Mouse (Mus musculus) kidney, postnatal 4 days (tissue): ENCODE results near the gene Grsf1.

Experiments
- DNase-seq, 2 experiments: peaks; one replicate each; pipeline ENCODE4 v3.0.0; 2021; ENCODE audit warnings: mixed read lengths in 2 of 2

The Grsf1 gene

DNA sequence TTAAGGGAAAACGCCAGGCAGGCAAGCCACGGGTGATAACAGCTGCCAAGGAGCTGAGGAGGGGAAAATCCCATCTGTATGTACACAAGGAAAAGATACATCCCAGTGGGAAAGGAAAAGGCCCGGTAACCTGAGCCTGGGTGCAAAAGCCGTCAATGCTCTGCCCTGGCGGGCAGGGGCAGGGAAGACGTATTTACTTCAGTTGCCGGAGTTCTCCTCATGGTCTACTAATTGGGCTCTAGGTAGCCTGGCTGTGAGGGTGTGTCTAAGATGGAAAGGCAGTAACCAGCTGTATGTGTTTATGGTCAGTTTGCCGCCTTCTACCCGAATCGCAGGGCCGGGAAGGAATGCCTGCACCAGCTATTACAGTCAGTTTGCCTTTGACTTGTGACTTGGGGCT lies 46.8 kb downstream of the Grsf1 start:
- DNase-seq, result no peak

GRCm38 (mm10) chr5:88627545-88627944 lies 48.4 kb downstream of the Grsf1 start:
- no peak for DNase-seq

- DNase-seq, result no peak
These were observed 59.0 kb downstream of the Grsf1 start for GRCm38 (mm10) chr5:88616988-88617387.

DNA sequence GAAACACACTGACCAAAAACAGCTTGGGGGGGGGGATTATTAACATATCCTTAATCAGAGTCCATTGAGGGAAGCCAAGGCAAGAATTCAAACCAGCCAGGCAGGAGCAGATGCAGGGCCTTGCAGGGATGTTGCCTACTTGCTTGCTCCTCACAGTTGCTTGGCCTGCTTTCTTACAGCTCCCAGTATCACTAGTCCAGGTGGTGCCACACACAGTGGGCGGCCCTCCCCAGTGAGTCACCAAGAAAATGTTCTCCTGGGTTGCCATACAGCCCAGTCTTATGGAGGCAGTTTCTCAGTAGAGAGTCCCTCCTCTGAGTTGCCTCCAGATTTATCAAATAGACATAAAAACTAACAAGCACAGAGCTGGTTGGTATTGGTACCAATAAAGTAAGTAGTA lies 61.8 kb downstream of the Grsf1 start:
- no peak for DNase-seq
